Mouse (Mus musculus): Measurements from ENCODE around the gene Ppm1h.

The Ppm1h gene

DNA sequence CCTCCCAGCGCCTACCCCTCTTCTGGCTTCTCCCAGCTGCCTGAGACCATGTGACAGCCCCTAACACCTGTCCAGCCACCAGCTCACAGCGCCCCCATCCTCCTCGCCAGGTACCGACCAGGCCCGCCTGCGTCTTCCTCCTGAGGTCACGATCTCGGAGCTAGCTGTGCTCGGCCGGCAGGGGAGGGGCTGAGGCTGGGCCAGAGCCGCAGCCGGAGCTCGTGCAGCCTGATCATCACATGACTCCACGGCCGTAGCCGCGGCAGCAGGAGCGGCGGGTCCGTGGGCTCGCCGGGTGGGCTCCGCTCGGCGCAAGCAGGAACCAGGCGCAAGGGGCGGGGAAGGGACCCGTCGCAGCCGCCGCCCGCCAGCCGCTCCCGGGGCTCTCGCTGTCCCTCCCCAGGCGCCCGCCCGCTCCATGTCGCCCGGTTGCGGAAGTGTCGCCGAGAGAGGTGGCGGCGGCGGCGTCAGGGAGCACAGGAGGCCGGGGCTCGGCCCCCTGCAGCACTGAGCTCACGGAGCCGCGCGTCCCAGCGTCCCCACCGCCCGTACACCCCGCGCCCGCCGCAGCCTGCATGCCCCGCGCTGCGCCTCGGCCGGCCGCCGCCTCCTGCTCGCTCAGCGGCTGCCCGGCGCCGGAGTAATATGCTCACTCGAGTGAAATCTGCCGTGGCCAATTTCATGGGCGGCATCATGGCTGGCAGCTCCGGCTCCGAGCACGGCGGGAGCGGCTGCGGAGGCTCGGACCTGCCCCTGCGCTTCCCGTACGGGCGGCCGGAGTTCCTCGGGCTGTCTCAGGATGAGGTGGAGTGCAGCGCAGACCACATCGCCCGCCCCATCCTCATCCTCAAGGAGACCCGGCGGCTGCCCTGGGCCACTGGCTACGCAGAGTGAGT is at the start of gene Ppm1h:
TSS of gene Ppm1h (plus strand) at position 222 of the 896 bp plus-strand sequence.
- no peak for DNase-seq (ENCODE audit: low read depth, low spot score)

DNA sequence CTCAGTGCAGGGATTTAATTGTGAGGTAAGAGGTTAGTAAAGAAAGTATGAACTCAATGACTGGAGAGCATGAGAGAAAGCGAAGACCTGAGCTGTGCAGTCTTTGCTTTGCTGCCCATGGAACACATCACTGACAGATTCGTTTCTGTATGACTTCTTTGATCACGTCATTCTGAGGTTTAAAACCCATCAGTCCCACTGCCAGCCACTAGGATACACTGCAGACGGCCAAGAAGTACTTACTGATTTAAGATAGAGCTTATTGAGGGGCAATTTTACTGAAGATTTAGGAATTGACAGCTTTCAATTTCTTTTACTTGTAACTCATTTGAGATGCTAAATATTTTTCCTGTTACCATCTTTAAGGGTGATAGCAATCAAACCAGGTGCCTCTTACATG is 49.6 kb upstream of the Ppm1h start:
- DNase-seq (ENCODE audit: low read depth, low spot score), result no peak

DNA sequence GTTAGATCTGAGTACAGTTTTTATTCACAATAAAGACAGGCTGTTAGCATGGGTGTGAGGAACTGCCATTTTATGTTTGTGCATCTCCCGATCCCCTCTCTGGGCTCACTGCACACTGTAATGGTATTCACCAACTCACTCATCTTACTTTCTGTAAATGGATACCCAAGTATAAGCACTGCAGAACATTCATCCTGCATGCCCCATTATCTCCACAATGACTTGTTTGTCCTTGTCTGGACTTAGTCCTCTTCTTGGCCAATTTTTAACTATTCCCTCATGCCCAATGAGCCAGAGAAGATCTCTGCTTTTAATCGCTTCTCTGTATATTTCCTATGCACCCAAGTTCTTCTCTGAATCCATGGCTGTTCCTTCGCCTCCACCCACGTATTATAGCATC is 38.7 kb upstream of the Ppm1h start:
- no peak for DNase-seq (ENCODE audit: low read depth, low spot score)

DNA sequence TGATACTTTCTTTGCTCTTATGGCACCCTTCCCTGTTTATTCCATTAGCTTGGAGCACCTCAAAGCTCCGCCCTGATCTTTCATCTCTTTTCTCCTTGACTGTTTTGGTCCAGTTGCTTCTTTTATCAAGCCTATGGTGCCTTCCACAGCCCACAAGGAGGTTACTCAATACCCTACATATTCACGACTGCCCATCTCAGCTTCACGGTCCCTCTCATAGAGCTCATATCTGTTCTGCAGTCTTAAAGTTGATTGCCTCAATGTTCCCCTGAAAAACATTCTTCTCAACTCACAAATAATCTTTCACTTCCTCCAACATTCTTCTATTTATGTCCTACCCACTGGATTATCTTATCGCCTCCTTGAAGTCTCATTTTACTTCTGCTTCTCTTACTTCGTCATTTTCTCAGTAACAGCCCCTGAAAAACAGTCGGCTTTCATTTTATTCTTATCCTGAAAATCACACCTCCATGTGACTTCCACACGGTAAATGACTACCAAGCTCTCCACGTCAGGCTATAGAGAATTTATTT is 37.2 kb upstream of the Ppm1h start:
- no peak for DNase-seq (ENCODE audit: low read depth, low spot score)

DNA sequence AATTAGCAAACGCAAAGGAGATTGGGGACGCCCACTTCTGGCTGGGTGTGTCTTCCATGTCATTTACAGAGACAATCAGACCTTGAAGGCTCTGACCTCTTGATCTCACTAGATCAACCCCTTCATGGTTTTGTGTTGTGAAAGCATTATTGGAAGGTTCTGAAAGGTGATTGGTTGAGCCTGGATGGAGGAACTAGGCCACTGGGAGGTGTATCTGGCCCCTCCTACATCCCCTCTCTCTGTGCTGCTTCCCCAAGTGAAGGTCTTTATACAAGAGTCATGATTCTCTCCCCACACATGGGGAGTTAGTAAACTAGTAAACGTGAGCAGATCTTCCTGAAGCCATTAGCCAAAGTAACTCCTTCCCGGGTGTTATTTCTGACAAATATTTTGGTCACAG is 36.4 kb upstream of the Ppm1h start:
- no peak for DNase-seq (ENCODE audit: low read depth, low spot score)

DNA sequence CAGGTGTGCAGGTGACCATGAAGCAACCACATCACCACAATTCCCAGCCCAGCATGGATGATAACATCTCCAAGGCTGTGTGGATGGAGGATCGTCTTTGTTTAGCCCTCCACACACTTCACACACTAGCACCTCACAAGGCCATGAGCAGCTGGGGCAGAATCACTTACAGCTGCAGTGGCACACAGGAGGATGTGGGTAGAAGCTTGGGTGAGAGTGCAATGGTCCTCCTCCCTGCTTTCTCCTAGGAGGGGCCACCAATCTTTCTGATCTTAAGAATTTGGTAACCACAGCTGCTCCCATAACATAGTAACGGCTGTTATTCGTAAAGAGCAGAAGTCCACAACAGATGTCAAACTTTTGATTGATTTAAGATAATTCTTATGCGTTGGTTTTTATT is 26.6 kb upstream of the Ppm1h start:
- no peak for DNase-seq (ENCODE audit: low read depth, low spot score)

DNA sequence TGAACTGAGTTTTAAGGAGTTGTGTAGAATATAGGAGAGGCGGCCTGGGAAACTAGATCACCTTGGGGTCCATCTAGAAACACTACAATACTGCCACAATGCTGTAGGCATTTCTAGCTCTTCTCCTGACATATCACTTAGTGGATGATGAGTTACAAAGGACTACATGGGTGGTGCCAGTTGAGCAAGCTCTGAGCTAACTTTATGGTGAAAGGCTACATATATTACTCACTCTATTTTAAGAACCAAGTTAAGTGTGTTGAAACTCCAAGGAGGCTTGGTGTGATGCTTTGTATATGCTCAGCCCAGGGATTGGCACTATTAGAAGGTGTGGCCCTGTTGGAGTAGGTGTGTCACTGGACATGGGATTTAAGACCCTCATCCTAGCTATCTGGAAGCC is 26.0 kb upstream of the Ppm1h start:
- DNase-seq (ENCODE audit: low read depth, low spot score), result no peak

DNA sequence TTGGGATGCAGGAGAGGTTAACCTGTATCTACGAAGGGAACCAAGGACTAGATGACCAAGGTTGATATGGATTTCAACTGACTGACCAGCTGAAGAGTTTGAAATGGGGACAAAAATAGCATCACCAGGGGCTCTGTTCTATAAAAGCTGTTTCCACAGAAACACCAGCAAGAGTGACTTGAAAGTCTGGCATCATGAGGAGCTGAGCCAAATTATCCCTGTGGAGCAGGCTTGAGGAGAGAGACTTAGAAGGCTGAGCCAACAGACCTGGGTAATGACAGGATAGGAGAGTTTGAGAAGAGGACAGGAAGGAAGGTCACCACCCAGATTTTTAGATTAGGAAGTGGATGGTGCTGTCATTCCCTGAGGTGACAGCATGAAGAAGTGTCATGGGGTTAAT is 12.9 kb upstream of the Ppm1h start:
- DNase-seq (ENCODE audit: low read depth, low spot score), result no peak

DNA sequence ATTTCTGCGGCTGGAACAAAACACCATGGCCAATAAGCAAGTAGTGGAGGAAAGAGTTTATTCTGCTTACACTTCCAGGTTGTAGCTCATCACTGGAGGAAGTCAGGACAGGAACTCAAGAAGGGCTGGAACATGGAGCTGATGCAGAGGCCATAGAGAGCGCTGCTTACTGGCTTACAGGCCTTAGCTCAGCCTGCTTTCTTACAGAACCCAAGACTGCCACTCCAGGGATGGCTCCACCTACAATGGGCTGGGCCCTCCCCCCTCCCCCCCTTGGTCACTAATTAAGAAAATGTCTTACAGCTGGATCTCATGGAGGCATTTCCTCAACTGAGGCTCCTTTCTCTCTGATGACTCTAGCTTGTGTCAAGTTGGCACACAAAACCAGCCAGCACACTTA is 7.3 kb upstream of the Ppm1h start:
- no peak for DNase-seq (ENCODE audit: low read depth, low spot score)

DNA sequence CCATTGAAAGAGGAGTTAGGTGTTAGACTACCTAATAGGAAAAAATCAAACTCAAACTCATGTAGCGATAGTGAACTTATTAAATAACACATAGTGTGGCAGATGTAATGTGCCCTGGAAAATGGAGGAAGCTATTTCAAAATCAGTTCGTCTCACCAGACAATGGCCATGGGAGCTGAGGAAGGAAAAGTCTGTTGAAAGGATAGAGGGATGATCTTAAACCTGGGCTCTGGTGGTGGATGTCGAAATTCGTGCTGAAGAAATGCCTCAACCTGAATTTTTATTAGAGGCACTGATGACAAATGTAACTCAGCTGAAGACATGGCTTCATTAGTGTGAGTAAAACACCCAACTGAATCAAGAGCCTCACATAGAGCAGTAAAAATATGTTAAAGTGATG is 6.5 kb upstream of the Ppm1h start:
- DNase-seq (ENCODE audit: low read depth, low spot score), result no peak

DNA sequence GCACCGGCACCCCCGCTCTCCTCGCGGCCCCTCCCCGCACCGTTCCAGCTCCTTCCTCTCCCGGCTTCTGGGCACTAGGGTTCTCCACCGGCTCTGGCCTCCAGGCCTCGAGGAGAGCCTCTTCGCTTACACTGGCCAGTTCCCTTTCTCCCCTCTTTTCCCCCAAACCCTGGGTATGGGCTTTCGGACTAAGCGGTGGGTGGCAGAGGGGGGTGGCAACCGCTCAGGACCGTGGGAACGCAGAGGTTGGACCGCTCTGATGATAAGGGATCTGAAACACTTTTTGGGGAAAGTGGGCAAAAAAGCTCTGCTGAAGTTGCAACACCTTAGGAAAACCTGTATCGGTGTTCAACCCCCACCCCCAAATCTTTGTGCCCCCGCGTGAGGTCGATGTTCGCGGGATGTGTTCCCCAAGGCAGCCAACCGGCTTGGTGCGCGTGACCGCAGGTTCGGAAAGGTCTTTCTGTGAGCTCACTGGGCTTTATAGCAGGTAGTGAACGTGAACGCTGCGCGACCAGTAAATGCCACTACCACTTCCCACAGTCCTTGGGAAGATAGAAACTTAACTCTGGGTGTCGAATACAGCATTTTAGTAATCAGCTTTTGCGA is 979 bp downstream of the Ppm1h start:
- no peak for DNase-seq (ENCODE audit: low read depth, low spot score)

DNA sequence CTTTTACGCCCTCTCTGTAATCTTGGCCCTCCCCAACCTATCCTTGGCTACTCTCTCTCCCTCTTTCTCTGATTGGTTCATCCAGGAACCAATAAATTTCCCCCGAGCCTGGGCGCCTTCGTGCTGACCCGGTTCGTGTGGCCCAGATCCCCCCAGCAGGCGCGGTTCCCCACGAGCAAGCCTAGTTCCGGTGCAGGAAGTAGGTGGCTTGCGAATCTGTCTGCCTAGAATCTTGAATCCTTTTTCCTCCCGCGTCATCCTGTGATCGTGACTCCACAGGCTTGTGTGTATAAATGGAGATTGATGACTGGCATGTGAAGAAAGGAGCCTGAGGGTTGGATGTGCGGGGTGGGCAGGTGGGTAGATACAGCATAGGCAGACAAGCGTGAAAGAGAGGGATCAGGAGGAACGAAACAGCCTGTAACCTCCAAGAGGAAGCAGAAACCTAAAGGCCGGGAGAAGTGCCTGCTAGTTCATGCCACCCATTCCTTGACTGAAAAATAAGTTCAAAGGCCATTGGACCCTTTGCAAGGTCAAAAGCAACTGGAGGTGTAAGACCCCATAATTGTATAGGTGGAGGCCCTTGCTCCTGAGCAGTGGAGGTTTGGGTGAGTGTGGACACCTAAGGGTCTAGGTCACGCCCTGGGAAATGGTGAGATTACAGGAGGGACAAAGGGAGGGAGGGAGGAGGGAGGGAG is 2.0 kb downstream of the Ppm1h start:
- no peak for DNase-seq (ENCODE audit: low read depth, low spot score)

DNA sequence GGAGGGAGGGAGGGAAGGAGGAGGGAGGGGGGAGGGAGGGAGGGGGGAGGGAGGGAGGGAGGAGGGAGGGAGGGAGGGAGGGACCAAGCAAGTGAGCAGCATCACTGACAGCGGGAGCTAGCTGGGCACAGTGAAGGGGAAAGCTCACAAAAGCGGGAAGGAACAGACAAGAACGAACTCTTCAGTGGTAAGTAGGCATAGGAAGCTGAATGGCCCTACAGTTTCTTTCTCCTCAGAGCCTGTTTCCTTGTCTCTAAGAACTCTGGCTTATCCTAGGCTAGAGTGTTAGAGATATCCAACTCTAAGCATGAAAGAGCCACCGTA is 2.5 kb downstream of the Ppm1h start:
- no peak for DNase-seq (ENCODE audit: low read depth, low spot score)

DNA sequence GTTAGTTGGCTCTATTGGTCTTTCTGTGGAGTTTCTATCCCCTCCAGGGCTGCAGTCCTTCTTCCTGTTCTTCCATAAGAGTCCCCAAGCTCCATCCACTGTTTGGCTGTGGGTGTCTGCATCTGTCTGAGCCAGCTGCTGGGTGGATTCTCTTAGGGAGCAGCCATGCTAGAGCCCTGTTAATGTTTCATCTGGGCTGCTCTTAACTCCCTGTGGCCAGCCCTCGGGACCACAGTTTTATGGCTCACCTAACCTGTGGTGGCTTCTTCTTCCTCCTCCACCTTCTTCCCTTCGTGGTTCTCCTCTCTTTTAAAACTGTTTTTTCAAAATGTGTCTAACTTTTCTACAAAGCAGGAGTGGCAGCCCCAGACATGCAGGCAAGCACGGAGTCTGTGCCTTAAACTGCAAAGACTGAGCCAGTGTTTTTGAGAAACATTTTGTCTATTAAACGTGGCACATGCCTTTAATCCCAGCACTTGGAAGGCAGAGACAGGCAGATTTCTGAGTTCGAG is 5.3 kb downstream of the Ppm1h start:
- DNase-seq (ENCODE audit: low read depth, low spot score), result no peak

DNA sequence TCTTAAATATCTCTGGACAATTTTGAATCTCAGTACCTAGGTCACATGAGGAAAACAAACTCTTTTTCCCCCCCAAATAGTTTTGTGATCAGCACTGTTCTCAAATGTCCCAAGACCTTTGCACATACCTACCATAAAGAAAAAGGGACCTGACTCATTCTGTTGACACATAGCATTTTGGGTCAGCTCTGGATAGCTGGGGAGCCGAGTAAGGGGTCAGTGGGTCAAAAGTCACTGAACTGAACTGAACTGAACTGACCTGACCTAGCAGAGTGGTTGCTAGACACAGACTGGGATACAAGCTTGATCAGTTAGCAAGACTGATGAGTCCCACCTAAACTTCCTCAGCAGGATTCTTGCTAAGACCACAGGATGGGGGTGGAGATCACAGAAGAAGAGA is 6.7 kb downstream of the Ppm1h start:
- no peak for DNase-seq (ENCODE audit: low read depth, low spot score)

DNA sequence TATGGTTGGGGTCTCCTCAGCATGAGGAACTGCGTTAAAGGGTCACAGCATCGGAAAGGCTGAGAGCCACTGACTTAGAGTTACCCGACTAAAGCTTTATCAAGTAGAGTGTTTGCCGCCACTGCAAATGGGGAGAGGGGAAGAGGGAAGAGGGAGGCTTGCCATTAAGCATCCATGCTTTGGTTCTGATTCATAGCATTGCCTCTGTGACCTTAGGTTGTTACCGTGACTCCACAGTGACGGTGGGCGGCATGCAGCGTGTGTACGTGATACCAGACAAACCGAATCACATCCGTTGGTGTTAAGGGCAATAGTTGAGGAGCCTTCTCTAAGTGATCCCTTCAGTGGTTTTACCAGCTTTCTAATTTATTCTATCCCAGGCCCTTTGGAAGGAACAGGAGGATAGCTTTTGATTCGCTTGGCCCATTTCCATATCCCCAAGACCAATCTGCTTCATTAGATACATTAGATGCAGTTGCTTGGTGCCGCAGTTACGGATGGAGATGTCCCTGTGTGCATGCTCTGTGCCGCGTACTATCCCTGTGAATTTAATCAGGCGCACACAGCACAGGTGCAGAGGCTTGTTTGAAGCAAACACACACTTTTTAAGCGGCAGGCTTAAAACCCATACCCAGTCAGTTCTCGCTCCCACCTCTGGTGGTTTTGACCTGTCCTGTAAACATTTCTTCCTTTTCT is 7.4 kb downstream of the Ppm1h start:
- DNase-seq (ENCODE audit: low read depth, low spot score), result no peak

DNA sequence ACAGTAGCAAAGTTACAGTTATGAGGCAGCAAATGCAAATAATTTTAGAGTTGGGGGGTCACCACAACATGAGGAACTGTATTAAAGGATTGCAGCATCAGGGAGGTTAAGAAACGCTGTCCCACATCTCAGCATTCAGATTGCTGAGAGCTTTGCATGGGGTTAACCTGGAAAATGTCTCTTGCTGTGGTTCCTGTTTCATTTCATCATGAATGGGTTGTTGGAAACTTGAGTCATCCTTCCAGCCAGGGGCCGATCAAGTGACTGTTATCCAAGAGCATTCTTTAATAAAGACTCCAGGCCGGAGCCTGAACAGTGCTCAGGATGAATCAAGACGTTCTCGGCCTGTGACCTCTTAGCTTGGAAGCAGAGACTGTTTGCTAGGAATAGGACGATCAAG is 12.1 kb downstream of the Ppm1h start:
- DNase-seq (ENCODE audit: low read depth, low spot score), result no peak

DNA sequence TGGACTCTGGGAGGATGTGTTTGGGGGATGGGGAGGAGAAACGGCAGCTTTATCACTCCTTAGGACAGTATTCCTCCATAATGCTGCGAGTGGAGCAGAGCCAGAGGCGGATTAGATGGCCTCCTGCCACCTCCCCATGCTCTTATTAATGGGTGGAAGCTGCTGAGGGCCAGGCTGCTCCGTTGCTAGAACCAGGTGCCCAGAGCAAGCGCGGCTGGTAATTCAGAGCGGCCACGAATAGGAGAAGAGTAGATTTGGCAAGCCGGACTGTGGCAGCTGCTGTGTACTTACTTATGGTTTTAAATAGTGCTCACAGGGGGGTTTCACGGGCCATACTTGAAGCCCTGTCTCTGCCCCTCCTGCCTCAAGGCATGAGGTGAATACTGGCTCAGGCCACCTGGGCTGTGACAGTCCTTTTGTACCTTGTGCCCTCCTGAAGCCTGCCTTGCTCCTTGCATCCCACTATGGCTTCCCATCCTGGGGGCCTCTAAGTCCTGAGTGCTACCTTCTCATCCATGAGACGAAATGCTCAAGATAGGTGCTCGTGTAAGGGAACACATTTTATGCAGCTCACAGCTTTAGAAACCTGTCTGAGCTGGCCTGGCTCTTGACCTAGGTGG is 14.7 kb downstream of the Ppm1h start:
- no peak for DNase-seq (ENCODE audit: low read depth, low spot score)

DNA sequence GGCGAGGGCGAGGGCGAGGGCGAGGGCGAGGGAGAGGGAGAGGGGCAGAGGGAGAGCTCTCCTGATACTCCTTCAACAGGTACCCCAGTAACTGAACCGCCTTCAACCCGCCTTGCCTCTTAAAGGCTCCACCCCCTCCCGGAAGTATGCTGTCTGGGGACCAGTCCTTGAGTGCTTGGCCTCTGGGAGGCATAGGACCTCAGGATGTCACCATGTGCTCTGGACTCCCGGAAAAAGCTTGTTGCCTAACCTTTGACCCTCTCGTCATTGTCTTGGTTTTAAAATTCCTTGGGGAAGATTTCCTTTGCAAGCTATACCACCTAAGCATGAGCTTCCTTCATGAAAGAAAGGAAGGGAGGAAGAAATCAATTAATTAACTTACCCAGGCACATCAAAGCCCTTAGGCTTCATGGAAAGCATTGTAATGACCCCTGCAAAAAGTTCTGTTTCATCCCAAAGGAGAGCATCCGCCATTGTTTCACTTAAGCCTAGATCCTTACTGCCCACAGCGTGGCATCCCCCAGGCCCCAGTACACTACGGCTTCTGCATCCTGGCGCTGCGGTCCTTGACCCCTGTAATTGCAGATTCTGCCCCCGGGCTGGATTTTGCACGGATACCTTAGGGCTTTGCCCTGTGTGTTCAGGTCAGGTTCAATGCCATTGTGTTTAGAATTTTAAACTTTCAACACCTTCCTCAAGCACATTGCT is 15.5 kb downstream of the Ppm1h start:
- no peak for DNase-seq (ENCODE audit: low read depth, low spot score)

DNA sequence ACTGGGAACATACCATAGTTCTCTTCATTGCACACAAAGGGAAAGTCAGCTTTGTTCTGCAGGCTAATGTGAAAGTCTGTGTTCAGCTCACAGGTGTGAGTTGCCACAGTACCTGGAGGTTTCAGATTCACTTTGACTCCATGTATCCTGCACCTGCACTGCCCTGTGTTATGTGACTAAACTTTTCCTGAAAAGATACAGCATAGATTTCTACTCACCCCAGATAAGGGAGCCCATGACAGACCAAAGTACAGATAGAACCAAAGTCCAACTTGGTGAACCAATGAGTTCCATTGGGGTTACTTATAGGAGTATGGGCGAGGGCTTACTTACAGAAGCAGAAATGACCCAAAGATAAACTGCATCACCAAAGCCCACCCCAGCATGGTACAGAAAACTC is 17.8 kb downstream of the Ppm1h start:
- DNase-seq (ENCODE audit: low read depth, low spot score), result no peak

DNA sequence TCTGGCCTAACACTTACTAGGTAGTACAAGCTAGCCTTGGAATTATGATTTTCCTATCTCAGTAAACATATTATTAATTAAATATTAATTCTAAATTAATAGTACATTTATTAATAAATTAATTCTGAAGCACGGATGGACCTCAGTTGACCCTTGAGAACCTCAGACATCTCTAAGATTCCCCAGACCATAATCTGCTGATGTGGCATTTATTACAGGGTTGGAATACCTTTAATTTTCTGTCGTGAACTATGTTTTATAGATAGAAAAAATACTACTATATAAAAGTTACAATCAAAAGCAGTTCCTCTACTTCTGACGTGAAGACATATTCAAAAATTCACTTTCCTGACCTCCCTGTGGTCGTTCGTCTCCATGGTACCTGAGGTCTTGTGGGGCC is 19.8 kb downstream of the Ppm1h start:
- no peak for DNase-seq (ENCODE audit: low read depth, low spot score)

Measured in embryo, embryonic 11.5 days (tissue).